Mouse (Mus musculus): ENCODE results near the gene Kmt2d. TPM values are rescaled to one million over a fixed set of nuclear protein-coding genes. Genes with fewer than 3 reads are reported as not detected.
"Not testable (repeated sequence)": the region's sequence is repeated elsewhere in the genome, so short reads cannot be mapped to it uniquely, and the experiment has no call there.

Kmt2d gene
- 33.0 and 37.9 TPM in 2 replicates for polyA plus RNA-seq (2012; rRNA removed)

- Histone ChIP-seq H3K4me1 (ENCODE audit: control insufficient read depth, insufficient read depth, low read length) (peaks cover 11% of the 10 kb centered on the region), H3K27ac (ENCODE audit: insufficient read depth, low read length) (peak within 1 kb of the TSS; percentile 100), H3K4me3 (ENCODE audit: insufficient read depth, low read length) (peak within 1 kb of the TSS; percentile 82)
- TF ChIP-seq POLR2A (IDR thresholded peaks at IDR 0.05; ENCODE audit: extremely low read depth, insufficient read depth, low read length) (no peak), CTCF (IDR thresholded peaks at IDR 0.05; ENCODE audit: extremely low read depth, insufficient read depth, low read length) (no peak)
Measured at GRCm38 (mm10) chr15:98871070-98871915, at the start of gene Kmt2d. Gene Kmt2d, minus strand, starts transcription at chr15:98871204.

GRCm38 (mm10) chr15:98918499-98918895 lies 47.5 kb upstream of the Kmt2d start:
- not testable (repeated sequence) for H3K27ac ChIP-seq (ENCODE audit: insufficient read depth, low read length); H3K4me1 ChIP-seq (ENCODE audit: control insufficient read depth, insufficient read depth, low read length)
- peak overlapping the region; percentile 74 for H3K4me3 ChIP-seq (ENCODE audit: insufficient read depth, low read length)

- Histone ChIP-seq H3K27ac (ENCODE audit: insufficient read depth, low read length) (0 out of 2 replicates have a peak within 1 kb of the TSS, but pooled peaks have one; percentile 22), H3K4me1 (ENCODE audit: control insufficient read depth, insufficient read depth, low read length) (no peaks in the 10 kb centered on the region), H3K4me3 (ENCODE audit: insufficient read depth, low read length) (peak within 1 kb of the TSS; percentile 74)
- peak; percentile 91 for TF ChIP-seq POLR2A (IDR thresholded peaks at IDR 0.05; ENCODE audit: extremely low read depth, insufficient read depth, low read length)
- no peak for TF ChIP-seq CTCF (IDR thresholded peaks at IDR 0.05; ENCODE audit: extremely low read depth, insufficient read depth, low read length)
Measured at GRCm38 (mm10) chr15:98917538-98918498, 46.8 kb upstream of the Kmt2d start, which contains the start of gene Lmbr1l. Gene Lmbr1l, minus strand, starts transcription at chr15:98918231.

GRCm38 (mm10) chr15:98917091-98917490 lies 46.1 kb upstream of the Kmt2d start:
- peak overlapping the region; percentile 74 for H3K4me3 ChIP-seq (ENCODE audit: insufficient read depth, low read length)
- no peaks in the 10 kb centered on the region for H3K4me1 ChIP-seq (ENCODE audit: control insufficient read depth, insufficient read depth, low read length)
- TF ChIP-seq POLR2A (IDR thresholded peaks at IDR 0.05; ENCODE audit: extremely low read depth, insufficient read depth, low read length) (no peak), CTCF (IDR thresholded peaks at IDR 0.05; ENCODE audit: extremely low read depth, insufficient read depth, low read length) (no peak)
- H3K27ac ChIP-seq (ENCODE audit: insufficient read depth, low read length), result no peak overlapping the region

GRCm38 (mm10) chr15:98916016-98916415 lies 45.0 kb upstream of the Kmt2d start:
- Histone ChIP-seq H3K27ac (ENCODE audit: insufficient read depth, low read length) (no peak overlapping the region), H3K4me3 (ENCODE audit: insufficient read depth, low read length) (no peak overlapping the region), H3K4me1 (ENCODE audit: control insufficient read depth, insufficient read depth, low read length) (no peaks in the 10 kb centered on the region)
- TF ChIP-seq CTCF (IDR thresholded peaks at IDR 0.05; ENCODE audit: extremely low read depth, insufficient read depth, low read length), result no peak
- TF ChIP-seq POLR2A (IDR thresholded peaks at IDR 0.05; ENCODE audit: extremely low read depth, insufficient read depth, low read length), result no peak

- H3K27ac ChIP-seq (ENCODE audit: insufficient read depth, low read length), result no peak overlapping the region
- H3K4me3 ChIP-seq (ENCODE audit: insufficient read depth, low read length), result no peak overlapping the region
- no peaks in the 10 kb centered on the region for H3K4me1 ChIP-seq (ENCODE audit: control insufficient read depth, insufficient read depth, low read length)
- no peak for TF ChIP-seq CTCF (IDR thresholded peaks at IDR 0.05; ENCODE audit: extremely low read depth, insufficient read depth, low read length)
- no peak for TF ChIP-seq POLR2A (IDR thresholded peaks at IDR 0.05; ENCODE audit: extremely low read depth, insufficient read depth, low read length)
Measured at GRCm38 (mm10) chr15:98914903-98915302, 43.9 kb upstream of the Kmt2d start.

- TF ChIP-seq CTCF (IDR thresholded peaks at IDR 0.05; ENCODE audit: extremely low read depth, insufficient read depth, low read length) (peak; percentile 63), POLR2A (IDR thresholded peaks at IDR 0.05; ENCODE audit: extremely low read depth, insufficient read depth, low read length) (no peak)
- no peak overlapping the region for H3K4me3 ChIP-seq (ENCODE audit: insufficient read depth, low read length)
- no peaks in the 10 kb centered on the region for H3K4me1 ChIP-seq (ENCODE audit: control insufficient read depth, insufficient read depth, low read length)
- no peak overlapping the region for H3K27ac ChIP-seq (ENCODE audit: insufficient read depth, low read length)
Measured at GRCm38 (mm10) chr15:98904692-98905091, 33.7 kb upstream of the Kmt2d start.

- Histone ChIP-seq H3K27ac (ENCODE audit: insufficient read depth, low read length) (no peak overlapping the region), H3K4me3 (ENCODE audit: insufficient read depth, low read length) (no peak overlapping the region), H3K4me1 (ENCODE audit: control insufficient read depth, insufficient read depth, low read length) (no peaks in the 10 kb centered on the region)
- TF ChIP-seq POLR2A (IDR thresholded peaks at IDR 0.05; ENCODE audit: extremely low read depth, insufficient read depth, low read length) (no peak), CTCF (IDR thresholded peaks at IDR 0.05; ENCODE audit: extremely low read depth, insufficient read depth, low read length) (no peak)
Measured at GRCm38 (mm10) chr15:98902600-98902999, 31.6 kb upstream of the Kmt2d start.

GRCm38 (mm10) chr15:98901530-98901929 lies 30.5 kb upstream of the Kmt2d start:
- Histone ChIP-seq H3K27ac (ENCODE audit: insufficient read depth, low read length) (no peak overlapping the region), H3K4me3 (ENCODE audit: insufficient read depth, low read length) (no peak overlapping the region), H3K4me1 (ENCODE audit: control insufficient read depth, insufficient read depth, low read length) (no peaks in the 10 kb centered on the region)
- TF ChIP-seq CTCF (IDR thresholded peaks at IDR 0.05; ENCODE audit: extremely low read depth, insufficient read depth, low read length) (no peak), POLR2A (IDR thresholded peaks at IDR 0.05; ENCODE audit: extremely low read depth, insufficient read depth, low read length) (no peak)
